Mouse (Mus musculus) myocyte (in vitro differentiated cells): ENCODE measurements around the gene Mrps6.

Experiments
- MAX ChIP-seq: IDR thresholded peaks from one replicate; pipeline ENCODE4 v1.6.1; 2011; ENCODE audit warnings: low read depth, mild to moderate bottlenecking, control low read depth
- POLR2A ChIP-seq: IDR thresholded peaks from one replicate; pipeline ENCODE4 v1.6.1; 2011; ENCODE audit warnings: low read depth, mild to moderate bottlenecking, control low read depth, moderate library complexity; ENCODE audit not compliant: insufficient read length

DNA sequence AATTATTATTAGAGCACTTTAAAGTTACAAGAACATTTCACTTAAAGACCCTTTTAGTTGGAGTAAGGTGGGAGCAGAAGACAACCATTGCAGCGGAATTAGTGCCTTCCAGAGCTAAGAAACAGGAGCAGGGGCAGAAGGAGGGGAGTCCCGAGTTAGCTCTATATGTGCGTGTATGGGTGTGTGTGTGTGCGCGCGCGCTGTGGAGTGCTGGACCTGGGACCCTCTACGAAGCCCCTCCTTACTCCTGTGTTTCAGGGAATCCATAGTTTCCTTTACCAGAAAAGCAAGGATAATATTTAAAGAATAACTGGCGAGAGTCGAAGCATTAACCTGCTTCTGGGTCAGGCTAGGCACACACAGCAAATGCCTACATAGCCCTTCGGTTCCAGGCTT, 616 bp upstream of the Mrps6 start:
- no peak for TF ChIP-seq MAX
- TF ChIP-seq POLR2A = no peak
